Mouse (Mus musculus) small intestine, adult 2 months (tissue): ENCODE results near the gene Tnfrsf23.
"Not testable (repeated sequence)": the region's sequence is repeated elsewhere in the genome, so short reads cannot be mapped to it uniquely, and the experiment has no call there.

Source experiments
- CTCF ChIP-seq: fragments of 200-500 bp; IDR thresholded peaks from 2 replicates; pipeline ENCODE4 v1.5.1; 2012; ENCODE audit warnings: low read depth, mild to moderate bottlenecking, control low read depth, inconsistent platforms, low read length, moderate library complexity, mixed read lengths; ENCODE audit not compliant: insufficient replicate concordance, insufficient read length; ENCODE audit errors: extremely low read depth
- POLR2A ChIP-seq: fragments of 200-500 bp; IDR thresholded peaks from 2 replicates; pipeline ENCODE4 v1.6.1; 2012; ENCODE audit warnings: low read depth, mild to moderate bottlenecking, control low read depth, inconsistent platforms, low read length, moderate library complexity

GRCm38 (mm10) chr7:143686191-143686590, 519 bp upstream of the Tnfrsf23 start:
- not testable (repeated sequence) for TF ChIP-seq POLR2A, CTCF
